Comparison of ENCODE assay signal across 1 mouse cellular context in the genomic region with DNA sequence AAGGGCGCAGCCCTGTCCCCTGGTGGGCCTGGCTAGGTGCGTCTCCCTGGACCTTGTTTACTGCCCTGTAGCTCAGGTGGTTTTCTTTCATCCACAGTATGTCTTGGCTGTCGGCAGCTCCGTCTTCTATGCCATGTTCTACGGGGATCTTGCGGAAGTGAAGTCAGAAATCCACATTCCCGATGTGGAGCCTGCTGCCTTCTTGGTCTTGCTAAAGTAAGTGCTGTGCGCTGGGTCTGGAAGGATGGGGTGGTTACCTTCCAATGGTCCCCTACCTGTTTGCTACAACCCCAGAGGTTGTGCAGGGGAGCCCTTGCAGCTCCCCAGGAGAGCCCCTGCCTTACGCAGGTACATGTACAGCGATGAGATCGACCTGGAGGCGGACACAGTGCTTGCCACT.
TF ChIP-seq lines count a peak whose summit lies in the region.

No protein-coding gene starts in this region.

TF ChIP-seq in CH12.LX, 34 proteins besides CTCF, POLR2A, EP300 and RAD21 (continued from another document):
- TF ChIP-seq ZMIZ1 (IDR thresholded peaks at IDR 0.05; ENCODE audit: low read depth, low read length) (no peak), TBP (conservative IDR thresholded peaks at IDR 0.05; ENCODE audit: low read depth, low read length) (no peak), MXI1 (IDR thresholded peaks at IDR 0.05; ENCODE audit: low read depth, low read length) (no peak), USF1 (IDR thresholded peaks at IDR 0.05; ENCODE audit: low read depth, low read length) (no peak), MYC (IDR thresholded peaks at IDR 0.05; ENCODE audit: low read depth, low read length) (no peak), JUND (conservative IDR thresholded peaks at IDR 0.05; ENCODE audit: low read depth, low read length) (no peak), NELFE (IDR thresholded peaks at IDR 0.05; ENCODE audit: low read depth, low read length) (no peak), RCOR1 (conservative IDR thresholded peaks at IDR 0.05; ENCODE audit: low read depth, low read length) (no peak)
